Mouse (Mus musculus) bone marrow macrophage, adult 2 months (primary cell): ENCODE data around the gene 0610030E20Rik. TPM values are rescaled to one million over a fixed set of nuclear protein-coding genes. Genes with fewer than 3 reads are reported as not detected.
A peak's percentile ranks its signal among the peaks of the same experiment; 100 is the strongest.

Experiments used
- H3K27ac ChIP-seq: 2 replicates; pipeline ENCODE4 v1.5.1; 2012; ENCODE audit warnings: low read depth, low read length; ENCODE audit not compliant: insufficient read depth
- H3K4me1 ChIP-seq: 2 replicates; pipeline ENCODE4 v1.6.1; 2012; ENCODE audit warnings: low read length; ENCODE audit not compliant: control insufficient read depth, insufficient read depth
- H3K4me3 ChIP-seq: 2 replicates; pipeline ENCODE4 v1.5.1; 2012; ENCODE audit warnings: mild to moderate bottlenecking, low read length, moderate library complexity; ENCODE audit not compliant: insufficient read depth
- CTCF ChIP-seq: IDR thresholded peaks from 2 replicates; pipeline ENCODE4 v1.5.1; 2012; ENCODE audit warnings: low read depth, mild to moderate bottlenecking, low read length, moderate library complexity
- POLR2A ChIP-seq: IDR thresholded peaks from 2 replicates; pipeline ENCODE4 v1.6.1; 2012; ENCODE audit warnings: mild to moderate bottlenecking, low read depth, low read length, borderline replicate concordance
- polyA plus RNA-seq: library from polyadenylated mRNA; stranded (reverse); fragments of >200 nt; gene quantifications from 2 replicates; pipeline ENCODE4 v1.2.4, GENCODE M21; 2012; ENCODE audit not compliant: missing spikeins, insufficient read depth, insufficient read length

The 0610030E20Rik gene
- polyA plus RNA-seq = 33.9 and 36.5 TPM in 2 replicates

GRCm38 (mm10) chr6:72347166-72347941, at the start of gene 0610030E20Rik:
Gene 0610030E20Rik (plus strand): TSS chr6:72347317.
- H3K27ac ChIP-seq = peak within 1 kb of the TSS; percentile 49
- H3K4me1 ChIP-seq = peaks cover 39% of the 10 kb centered on the region
- TF ChIP-seq POLR2A = no peak
- no peak for TF ChIP-seq CTCF
- peak within 1 kb of the TSS; percentile 88 for H3K4me3 ChIP-seq

- H3K4me3 ChIP-seq = no peak overlapping the region
- TF ChIP-seq POLR2A = no peak
- no peak for TF ChIP-seq CTCF
- H3K4me1 ChIP-seq = no peaks in the 10 kb centered on the region
- H3K27ac ChIP-seq = no peak overlapping the region
Observed at GRCm38 (mm10) chr6:72297825-72298224, 49.3 kb upstream of the 0610030E20Rik start.

GRCm38 (mm10) chr6:72302349-72302925, 44.7 kb upstream of the 0610030E20Rik start:
- Histone ChIP-seq H3K27ac (no peak overlapping the region), H3K4me1 (no peaks in the 10 kb centered on the region), H3K4me3 (no peak overlapping the region)
- TF ChIP-seq POLR2A (no peak), CTCF (no peak)

DNA sequence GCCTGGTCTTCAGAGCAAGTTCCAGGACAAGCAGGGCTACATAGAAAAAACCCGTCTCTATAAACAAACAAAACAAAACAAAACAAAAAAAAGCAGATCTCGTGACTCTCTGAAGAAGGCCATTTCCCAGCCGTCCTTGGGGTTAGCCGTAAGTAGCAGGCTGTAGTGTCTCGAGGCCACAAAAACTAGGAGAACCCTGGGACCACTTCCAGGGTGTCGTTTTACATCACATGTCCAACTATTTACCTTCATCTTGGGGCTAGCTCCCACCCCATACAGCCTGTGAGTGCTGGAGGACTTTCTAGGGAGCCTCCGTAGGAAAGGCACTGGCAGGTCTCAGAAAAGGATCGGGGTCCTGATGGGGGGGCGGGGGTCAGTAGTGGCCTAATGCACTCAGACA, 43.6 kb upstream of the 0610030E20Rik start:
- H3K27ac ChIP-seq = no peak overlapping the region
- no peak overlapping the region for H3K4me3 ChIP-seq
- no peak for TF ChIP-seq POLR2A
- TF ChIP-seq CTCF = no peak
- no peaks in the 10 kb centered on the region for H3K4me1 ChIP-seq

DNA sequence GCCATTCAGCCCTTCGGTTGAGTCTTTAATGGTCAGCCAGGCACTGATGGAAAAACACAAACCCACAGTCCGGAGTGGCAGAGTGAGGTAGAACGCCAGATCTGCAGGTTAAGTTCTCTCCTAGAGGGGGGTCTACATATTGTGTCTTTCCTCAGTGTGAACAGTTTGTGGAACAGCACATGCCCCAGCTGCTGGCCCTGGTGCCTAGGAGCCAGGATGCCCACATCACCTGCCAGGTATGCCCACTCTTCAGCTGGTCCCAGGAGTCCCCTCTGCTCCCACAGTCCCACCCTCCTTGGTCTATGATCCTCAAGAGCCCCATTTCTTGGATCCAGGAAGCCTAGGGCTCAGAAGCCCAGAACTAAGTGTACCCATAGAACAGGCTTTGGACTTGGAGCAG, 34.9 kb upstream of the 0610030E20Rik start:
- Histone ChIP-seq H3K4me3 (no peak overlapping the region), H3K27ac (no peak overlapping the region), H3K4me1 (peaks cover 8% of the 10 kb centered on the region)
- TF ChIP-seq POLR2A (no peak), CTCF (no peak)

- H3K27ac ChIP-seq = no peak overlapping the region
- peaks cover 8% of the 10 kb centered on the region for H3K4me1 ChIP-seq
- H3K4me3 ChIP-seq = no peak overlapping the region
- no peak for TF ChIP-seq POLR2A
- TF ChIP-seq CTCF = no peak
Observed at GRCm38 (mm10) chr6:72313124-72313867, 33.8 kb upstream of the 0610030E20Rik start.

- TF ChIP-seq POLR2A (no peak), CTCF (no peak)
- Histone ChIP-seq H3K4me1 (peaks cover 8% of the 10 kb centered on the region), H3K27ac (no peak overlapping the region), H3K4me3 (no peak overlapping the region)
Observed at GRCm38 (mm10) chr6:72315384-72315783, 31.7 kb upstream of the 0610030E20Rik start.

GRCm38 (mm10) chr6:72316044-72316443, 31.1 kb upstream of the 0610030E20Rik start:
- Histone ChIP-seq H3K27ac (no peak overlapping the region), H3K4me1 (peaks cover 8% of the 10 kb centered on the region), H3K4me3 (no peak overlapping the region)
- TF ChIP-seq POLR2A = no peak
- TF ChIP-seq CTCF = no peak

- Histone ChIP-seq H3K27ac (no peak overlapping the region), H3K4me1 (peaks cover 8% of the 10 kb centered on the region), H3K4me3 (no peak overlapping the region)
- no peak for TF ChIP-seq CTCF
- no peak for TF ChIP-seq POLR2A
Observed at GRCm38 (mm10) chr6:72318440-72318839, 28.7 kb upstream of the 0610030E20Rik start.
